Mouse (Mus musculus) granulocyte monocyte progenitor cell, adult 5-6 weeks (primary cell): ENCODE measurements around the gene Gm8212. TPM values are rescaled to one million over a fixed set of nuclear protein-coding genes. Genes with fewer than 3 reads are reported as not detected.
"Not testable (repeated sequence)": the region's sequence is repeated elsewhere in the genome, so short reads cannot be mapped to it uniquely, and the experiment has no call there.

Experiments used
- ATAC-seq: replicated peaks from 2 replicates; pipeline ENCODE4 v1.8.0; 2016; ENCODE audit warnings: mild to moderate bottlenecking, moderate TSS enrichment, inconsistent platforms; ENCODE audit not compliant: poor library complexity, severe bottlenecking
- total RNA-seq, 2 experiments: library from RNA; stranded (forward) in 1 of 2; stranded (reverse) in 1 of 2; fragments of 200-712, 200-1000 nt in 1 of 2; fragments of >200 nt in 1 of 2; fragmentation: Nextera tagmentation in 1 of 2; gene quantifications; 2 replicates each; pipeline ENCODE4 v1.2.3; 2014 to 2017

The Gm8212 gene
- total RNA-seq (2014; fragmentation: Nextera tagmentation) = not detected in 2 replicates
- total RNA-seq (2017) = not detected in 2 replicates

- ATAC-seq = not testable (repeated sequence)
These were observed at the start of gene Gm8212 for GRCm38 (mm10) chr14:44197361-44197760. Gene Gm8212, plus strand, starts transcription at chr14:44197661.

DNA sequence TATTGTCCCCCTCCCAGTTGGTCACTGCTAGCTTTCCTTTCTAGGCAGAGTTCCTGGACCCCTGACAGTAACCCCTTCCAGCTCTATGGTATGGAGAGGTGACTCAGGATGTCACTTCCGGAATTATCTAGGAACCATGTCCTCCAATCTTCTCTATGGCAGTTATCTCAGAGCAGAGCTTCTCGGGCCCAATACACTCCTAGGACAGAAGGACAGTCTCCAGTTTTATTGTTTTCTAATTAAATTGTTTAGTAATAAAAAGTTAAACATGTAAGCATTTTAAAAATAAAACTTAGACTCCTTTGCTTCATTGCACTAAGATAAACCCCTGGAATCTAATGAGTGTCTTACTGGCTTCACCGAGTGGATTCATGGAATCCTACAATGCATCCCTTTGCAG lies 15.7 kb downstream of the Gm8212 start, which contains the start of gene 4930503E14Rik:
Gene 4930503E14Rik, minus strand, starts transcription at position 101 of the 400 bp plus-strand sequence.
- not testable (repeated sequence) for ATAC-seq

DNA sequence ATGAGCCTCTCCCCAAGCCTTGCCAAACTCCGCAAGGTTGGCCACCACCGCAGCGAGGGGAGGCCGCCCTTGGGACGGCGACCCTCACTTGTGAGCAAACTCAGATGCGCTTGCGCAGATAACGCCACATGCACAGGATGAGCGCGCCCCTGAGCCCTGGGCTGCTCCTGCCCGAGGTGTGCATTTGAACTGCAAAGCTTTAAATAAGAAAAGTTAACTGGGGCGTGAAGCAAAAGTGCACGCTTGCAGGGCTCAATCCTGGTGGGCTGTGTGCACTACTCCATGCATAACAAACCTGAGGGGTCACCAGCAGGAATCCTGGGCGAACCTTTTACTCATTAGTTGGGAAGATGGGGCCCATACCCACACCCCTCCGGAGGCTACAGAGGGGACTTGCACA lies 50.6 kb downstream of the Gm8212 start:
- no peak for ATAC-seq

Other genes starting within 250 kb of the Gm8212 start
- gene Ang5, start 240.6 kb upstream of the Gm8212 start, total RNA-seq (2014; fragmentation: Nextera tagmentation) = not detected in 2 replicates
- not detected in 2 replicates for gene Ang5, start 240.6 kb upstream of the Gm8212 start, total RNA-seq (2017)
- gene Ang6, start 195.4 kb upstream of the Gm8212 start, total RNA-seq (2014; fragmentation: Nextera tagmentation) = not detected in 2 replicates
- gene Ang6, start 195.4 kb upstream of the Gm8212 start, total RNA-seq (2017) = not detected in 2 replicates
- not detected in 2 replicates for gene Ear2, start 95.0 kb upstream of the Gm8212 start, total RNA-seq (2014; fragmentation: Nextera tagmentation)
- gene Ear2, start 95.0 kb upstream of the Gm8212 start, total RNA-seq (2017) = 7.2 and 9.9 TPM in 2 replicates
- gene Gm3327, start 73.8 kb upstream of the Gm8212 start, total RNA-seq (2014; fragmentation: Nextera tagmentation) = not detected in 2 replicates
- gene Gm3327, start 73.8 kb upstream of the Gm8212 start, total RNA-seq (2017) = not detected in 2 replicates
- gene 4930503E14Rik, start 15.6 kb downstream of the Gm8212 start, total RNA-seq (2014; fragmentation: Nextera tagmentation) = not detected in 2 replicates
- not detected in 2 replicates for gene 4930503E14Rik, start 15.6 kb downstream of the Gm8212 start, total RNA-seq (2017)
- not detected in 2 replicates for gene Gm8220, start 87.9 kb downstream of the Gm8212 start, total RNA-seq (2014; fragmentation: Nextera tagmentation)
- not detected in 2 replicates for gene Gm8220, start 87.9 kb downstream of the Gm8212 start, total RNA-seq (2017)
- gene Gm5930, start 140.9 kb downstream of the Gm8212 start, total RNA-seq (2014; fragmentation: Nextera tagmentation) = not detected in 2 replicates
- gene Gm5930, start 140.9 kb downstream of the Gm8212 start, total RNA-seq (2017) = not detected in 2 replicates
- gene Gm8229, start 167.7 kb downstream of the Gm8212 start, total RNA-seq (2014; fragmentation: Nextera tagmentation) = not detected in 2 replicates
- not detected in 2 replicates for gene Gm8229, start 167.7 kb downstream of the Gm8212 start, total RNA-seq (2017)
- gene Gm3371, start 213.0 kb downstream of the Gm8212 start, total RNA-seq (2014; fragmentation: Nextera tagmentation) = not detected in 2 replicates
- gene Gm3371, start 213.0 kb downstream of the Gm8212 start, total RNA-seq (2017) = not detected in 2 replicates
- not detected in 2 replicates for gene Gm8232, start 236.0 kb downstream of the Gm8212 start, total RNA-seq (2014; fragmentation: Nextera tagmentation)
- not detected in 2 replicates for gene Gm8232, start 236.0 kb downstream of the Gm8212 start, total RNA-seq (2017)